Mouse (Mus musculus) thymus, postnatal 36 days (tissue): ENCODE results near the gene Baiap2.

Source experiments
- DNase-seq, 2 experiments: peaks; one replicate each; pipeline ENCODE4 v3.0.0; 2022; ENCODE audit warnings: mixed read lengths in 2 of 2

Baiap2 gene

GRCm38 (mm10) chr11:119981769-119982168 lies 39.2 kb downstream of the Baiap2 start:
- DNase-seq = no peak

DNA sequence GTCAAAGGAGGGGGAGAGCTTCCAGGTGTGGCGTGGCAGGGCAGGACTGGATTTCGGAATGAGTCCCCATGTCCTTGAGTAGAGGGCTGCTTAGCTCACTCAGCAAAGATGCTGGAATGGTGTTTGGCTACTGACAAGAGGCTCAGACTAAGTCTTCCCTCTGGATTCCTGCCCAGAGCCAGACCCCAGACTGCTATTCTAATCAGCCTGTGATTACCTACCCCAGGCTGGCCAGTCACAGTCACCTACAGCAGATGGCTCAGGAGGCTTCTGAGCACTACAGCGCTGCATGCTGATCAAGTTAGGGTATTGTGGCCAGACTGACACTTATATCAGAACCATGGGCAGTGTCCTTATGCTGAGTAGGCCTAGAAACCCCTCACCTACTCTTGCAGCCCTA lies 39.7 kb downstream of the Baiap2 start:
- no peak for DNase-seq

- DNase-seq = no peak
These were observed 40.6 kb downstream of the Baiap2 start for GRCm38 (mm10) chr11:119983151-119983550.

DNA sequence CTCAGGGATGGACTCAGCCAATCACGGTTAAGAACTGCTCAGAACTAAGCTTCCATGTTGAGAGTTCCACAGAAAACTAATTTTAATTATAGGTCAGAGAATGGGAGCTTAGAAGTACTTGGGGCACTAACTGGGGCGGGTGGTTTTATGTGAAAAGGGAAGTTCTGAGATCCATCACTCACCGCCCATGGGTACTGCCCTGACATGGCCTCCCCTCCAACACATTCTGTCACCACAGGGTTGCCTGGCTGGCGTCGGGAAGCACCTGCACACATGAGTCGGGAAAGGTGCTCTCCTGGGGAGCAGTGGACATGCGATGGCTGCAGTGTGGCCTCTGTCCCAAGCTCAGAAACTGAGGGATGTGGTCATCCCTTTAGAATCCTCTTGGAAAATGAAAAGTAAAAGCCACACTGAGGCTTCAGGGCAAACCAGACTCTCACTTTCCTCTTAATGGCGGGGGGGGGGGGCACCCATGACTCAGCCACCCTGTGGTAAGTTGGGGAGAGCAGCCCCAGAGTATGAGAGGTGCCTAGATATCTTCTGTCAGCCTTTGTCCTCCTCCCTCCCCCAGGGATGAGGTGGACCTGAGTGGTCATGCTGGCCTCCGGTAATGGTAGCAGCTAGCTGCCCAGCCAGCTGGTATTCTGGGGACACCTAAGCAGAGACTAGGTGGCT lies 44.3 kb downstream of the Baiap2 start:
- no peak for DNase-seq

- DNase-seq = no peak
These were observed 45.3 kb downstream of the Baiap2 start for GRCm38 (mm10) chr11:119987876-119988275.

DNA sequence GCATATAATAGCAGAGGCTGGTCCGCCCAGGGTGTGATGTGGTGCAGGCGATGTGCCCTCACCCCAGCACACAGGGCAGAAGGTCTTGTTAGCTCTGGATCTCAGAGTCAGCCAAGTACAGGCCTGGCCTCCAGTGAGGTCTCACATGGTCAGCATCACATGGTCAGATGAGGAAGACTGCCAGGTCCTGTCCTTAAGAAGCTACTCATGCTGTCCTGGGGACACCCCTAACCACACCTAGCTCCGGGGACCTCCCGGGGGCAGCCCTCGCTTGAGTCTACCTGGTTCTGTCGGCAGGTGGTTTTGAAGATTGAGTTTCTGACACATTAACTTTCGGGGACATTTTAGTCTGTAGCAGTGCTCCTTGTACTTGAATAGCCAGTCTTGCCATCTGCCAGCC lies 45.8 kb downstream of the Baiap2 start:
- DNase-seq = no peak

- DNase-seq = no peak
These were observed 46.6 kb downstream of the Baiap2 start for GRCm38 (mm10) chr11:119989115-119989564.

DNA sequence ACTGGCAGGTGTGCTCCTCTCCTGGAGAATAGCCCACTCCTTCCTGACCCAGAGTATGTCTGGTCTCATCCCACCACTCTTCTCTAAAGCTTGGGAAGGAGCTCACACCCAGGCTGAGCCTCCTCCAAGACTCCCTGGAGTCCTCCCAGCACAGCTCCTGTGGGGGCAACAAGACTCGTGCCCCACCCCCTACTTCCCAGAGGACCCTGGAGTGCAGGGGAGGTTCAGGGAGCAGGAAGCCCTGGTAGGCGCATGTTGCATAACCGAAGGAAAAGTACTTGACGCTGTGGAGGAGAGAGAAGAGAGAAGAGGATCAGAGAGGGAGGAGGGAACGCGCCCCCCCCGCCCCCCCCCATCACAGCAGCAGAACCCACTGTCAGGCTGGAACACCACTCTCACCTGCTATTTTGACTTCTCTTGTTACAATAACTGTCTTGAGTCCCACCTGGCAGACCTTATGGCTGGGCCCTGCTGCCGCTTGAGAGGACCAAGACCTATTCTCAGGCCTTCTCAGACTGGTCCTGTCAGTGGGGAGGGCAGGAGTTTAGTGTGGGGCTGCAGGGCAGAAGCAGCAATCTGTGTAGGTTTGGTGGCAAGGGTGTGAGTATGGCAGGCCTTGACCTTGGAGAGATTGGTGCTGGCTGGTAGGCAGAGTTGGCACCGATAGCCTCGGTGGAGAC lies 48.2 kb downstream of the Baiap2 start:
- DNase-seq = no peak

DNA sequence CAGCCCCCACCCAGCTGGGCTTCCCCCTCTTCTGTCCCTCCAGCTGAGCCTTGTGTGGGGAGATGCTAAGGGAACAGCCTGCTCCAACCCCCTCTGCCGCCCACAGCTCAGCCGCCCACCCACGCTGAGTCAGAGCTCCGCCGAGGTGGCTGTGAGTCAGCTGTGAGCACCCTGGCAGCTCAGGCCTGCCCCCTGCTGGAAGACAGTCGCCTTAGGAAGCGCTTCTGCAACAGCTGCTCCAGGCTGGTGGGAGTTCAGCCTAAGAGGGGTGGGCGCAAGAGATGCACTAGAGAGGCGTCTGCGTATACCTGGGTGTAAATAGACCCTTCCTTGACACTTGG lies 48.7 kb downstream of the Baiap2 start:
- peak; percentile 87 to 89 for DNase-seq

GRCm38 (mm10) chr11:119997351-119997750 lies 54.8 kb downstream of the Baiap2 start:
- DNase-seq = no peak

DNA sequence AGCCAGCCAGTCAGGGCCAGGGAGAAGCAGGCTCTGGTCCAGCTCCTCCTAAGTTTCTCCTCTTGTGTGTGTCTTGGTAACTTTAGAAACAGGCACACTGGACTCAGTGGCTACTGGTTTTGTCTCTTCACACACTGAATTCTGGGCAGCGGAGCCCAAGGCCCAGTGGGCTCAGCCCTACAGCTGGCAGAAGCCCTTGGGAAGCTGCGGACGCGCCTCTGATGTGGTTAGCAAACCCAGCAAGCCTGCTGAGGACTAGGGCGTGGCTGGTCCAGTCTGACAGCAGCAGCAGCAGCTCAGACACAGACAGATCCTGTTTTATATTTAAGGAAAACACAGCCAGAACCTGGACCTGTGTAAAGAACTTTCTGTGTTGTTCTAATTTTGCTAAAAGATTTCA lies 59.5 kb downstream of the Baiap2 start:
- DNase-seq = no peak

DNA sequence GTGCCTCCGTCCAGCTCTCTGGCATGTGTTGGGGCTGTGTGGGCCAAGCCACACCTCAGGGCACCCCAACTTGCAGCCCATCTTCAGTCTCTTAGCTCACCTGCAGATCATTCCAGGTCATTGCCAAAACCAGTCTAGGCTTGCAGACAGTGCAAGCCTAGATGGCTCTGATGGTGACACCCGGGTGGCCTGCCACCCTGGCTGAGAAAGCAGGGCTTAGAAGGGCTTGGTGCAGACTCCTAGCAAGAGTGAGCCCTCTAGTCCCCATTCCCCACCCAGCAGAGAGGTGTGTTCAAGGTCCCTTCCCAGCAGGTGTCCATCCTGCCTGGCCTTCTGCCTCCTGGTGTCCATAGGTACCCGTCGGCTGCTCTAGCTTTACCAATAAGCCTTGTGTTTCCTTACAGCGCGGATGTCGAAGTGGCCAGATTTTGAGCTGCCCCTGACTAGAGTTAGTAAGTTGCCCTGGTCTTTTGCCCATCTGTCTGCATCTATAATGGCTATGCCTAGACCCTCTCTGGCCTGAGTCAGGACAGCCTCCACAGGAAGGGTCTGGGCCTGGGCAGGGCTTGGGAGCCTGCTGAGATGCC lies 60.2 kb downstream of the Baiap2 start:
- no peak for DNase-seq

- no peak for DNase-seq
These were observed 63.1 kb downstream of the Baiap2 start for GRCm38 (mm10) chr11:120005434-120006317.

DNA sequence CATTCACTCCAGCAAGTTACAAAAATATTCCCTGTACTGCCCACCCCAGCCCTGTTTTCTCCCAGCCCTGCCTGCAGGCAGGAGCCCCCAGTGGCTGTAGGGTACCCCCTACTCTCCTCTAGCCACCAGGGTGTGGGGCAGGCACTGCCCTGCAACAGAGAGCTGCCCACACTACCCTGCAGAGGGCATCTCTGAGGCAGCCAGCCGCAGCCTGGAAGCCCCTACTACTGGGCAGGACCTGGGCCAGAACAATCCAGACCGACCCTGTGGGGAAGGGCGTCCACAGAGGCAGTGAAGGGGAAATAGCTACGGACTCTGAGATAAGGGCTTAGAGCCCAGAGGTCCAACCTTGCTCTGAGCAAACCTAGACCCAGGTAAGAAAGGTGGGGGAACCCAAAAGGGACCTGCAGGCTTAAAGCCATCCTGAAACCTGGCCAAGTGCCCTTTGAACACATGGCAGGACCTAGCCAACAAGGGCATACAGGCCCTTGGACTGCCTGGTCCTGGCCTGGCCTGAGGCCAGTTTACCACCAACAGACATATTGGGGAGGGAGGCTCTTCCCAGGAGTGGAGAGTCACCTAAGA lies 65.0 kb downstream of the Baiap2 start:
- no peak for DNase-seq

DNA sequence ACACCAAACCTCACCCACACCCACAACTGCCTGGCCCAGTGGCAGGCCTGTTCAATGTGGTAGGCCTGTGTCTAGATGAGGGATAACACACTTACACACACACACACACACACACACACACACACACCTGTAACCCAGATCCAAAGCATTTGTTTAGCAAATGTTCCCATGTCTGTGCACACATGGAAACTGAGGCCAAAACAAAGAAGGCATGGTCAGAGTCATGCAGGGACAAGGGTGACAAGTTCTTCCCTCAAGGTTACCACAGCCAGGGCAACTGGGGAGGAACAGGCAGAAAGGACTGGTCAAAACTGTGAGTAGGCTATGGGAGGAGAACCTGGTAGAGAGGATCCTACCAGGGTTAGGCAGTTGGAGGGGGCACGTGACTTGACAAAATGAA lies 65.9 kb downstream of the Baiap2 start:
- DNase-seq = no peak

DNA sequence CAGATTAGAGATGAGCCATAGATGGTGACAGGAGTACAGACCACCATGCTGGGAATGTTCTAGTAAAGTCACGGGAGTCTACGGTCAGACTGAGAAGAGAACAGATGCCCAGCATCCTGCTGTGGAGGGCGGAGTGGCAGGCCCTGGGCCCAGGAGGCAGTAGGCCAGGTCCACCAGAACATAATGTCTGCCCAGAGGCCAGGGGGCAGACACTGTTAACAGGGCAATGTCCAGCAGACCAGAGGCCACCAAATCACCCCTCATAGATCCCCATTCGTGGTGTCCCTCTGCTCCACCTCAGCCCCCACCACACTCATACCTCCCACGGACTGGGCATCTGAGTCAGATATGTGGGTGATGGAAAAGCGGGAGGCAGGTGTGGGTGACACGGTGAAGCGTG lies 66.4 kb downstream of the Baiap2 start:
- no peak for DNase-seq

GRCm38 (mm10) chr11:120009937-120010336 lies 67.4 kb downstream of the Baiap2 start:
- DNase-seq = no peak

- DNase-seq = no peak
These were observed 68.7 kb downstream of the Baiap2 start for GRCm38 (mm10) chr11:120011114-120011760.

- no peak for DNase-seq
These were observed 69.4 kb downstream of the Baiap2 start for GRCm38 (mm10) chr11:120011761-120012560.

DNA sequence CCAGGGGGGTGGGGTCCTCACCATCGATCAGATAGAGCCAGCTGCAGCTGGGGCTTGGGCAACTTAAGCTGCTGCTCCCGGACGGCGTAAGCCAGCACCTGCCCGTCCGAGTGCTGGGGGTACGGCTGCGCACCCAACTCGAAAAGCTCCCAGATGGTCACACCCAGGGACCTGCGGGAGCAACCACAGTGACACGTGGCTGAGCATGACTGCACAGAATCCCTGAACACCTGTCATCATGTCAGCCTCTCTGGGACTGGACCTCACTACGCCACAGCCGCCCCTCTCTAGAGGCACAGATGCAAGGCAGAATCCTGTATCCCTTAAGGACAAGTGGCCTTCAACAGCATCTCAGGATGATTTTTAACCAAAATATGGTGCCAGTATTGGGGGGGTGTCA lies 70.1 kb downstream of the Baiap2 start:
- DNase-seq = no peak

DNA sequence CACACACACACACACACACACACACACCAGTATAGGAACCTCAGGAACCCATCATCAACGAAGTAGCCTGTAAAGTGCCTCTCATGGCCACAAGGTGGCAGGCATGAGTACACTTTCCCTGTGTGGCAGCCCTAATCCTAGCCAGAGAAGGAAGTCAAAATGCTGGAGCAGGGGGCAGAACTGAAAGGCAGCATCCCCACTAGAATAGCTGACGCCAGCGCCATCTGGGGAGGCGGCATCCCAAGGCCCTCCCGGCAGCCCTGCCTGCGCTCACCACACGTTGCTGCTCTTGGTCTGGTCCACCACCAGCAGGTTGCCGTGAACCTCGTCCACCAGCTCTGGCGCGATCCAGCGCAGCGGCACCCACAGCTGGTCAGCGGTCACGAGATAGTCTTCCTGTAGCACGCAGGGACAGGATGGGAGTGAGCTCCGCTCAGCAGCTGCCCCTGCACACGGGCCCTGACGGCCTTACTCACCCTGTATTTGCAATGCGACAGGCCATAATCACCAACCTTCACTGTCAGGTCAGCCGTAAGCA lies 70.7 kb downstream of the Baiap2 start:
- DNase-seq = peak; percentile 63 to 64
